Mouse (Mus musculus) heart, embryonic 12.5 days (tissue): ENCODE results near the gene Rab36. TPM values are rescaled to one million over a fixed set of nuclear protein-coding genes. Genes with fewer than 3 reads are reported as not detected.

Experiments used
- ATAC-seq: fragments of 200-750 bp; cut with Nextera tagmentation; 2 replicates; pipeline ENCODE4 v1.8.0; 2017; ENCODE audit warnings: moderate TSS enrichment, moderate library complexity; ENCODE audit not compliant: insufficient number of reproducible peaks, low FRiP score
- H3K27ac ChIP-seq: fragments of 300-500 bp; sonication (generic); 2 replicates; pipeline ENCODE4 v1.5.1; 2016; ENCODE audit warnings: mild to moderate bottlenecking, moderate library complexity; ENCODE audit not compliant: poor library complexity, severe bottlenecking
- H3K27me3 ChIP-seq: fragments of 300-500 bp; sonication (generic); replicated peaks from 2 replicates; pipeline ENCODE4 v1.6.1; 2016; ENCODE audit warnings: mild to moderate bottlenecking, moderate library complexity
- H3K36me3 ChIP-seq: fragments of 300-500 bp; sonication (generic); 2 replicates; pipeline ENCODE4 v1.6.1; 2016; ENCODE audit warnings: mild to moderate bottlenecking, moderate library complexity
- H3K4me1 ChIP-seq: fragments of 300-500 bp; sonication (generic); replicated peaks from 2 replicates; pipeline ENCODE4 v1.6.1; 2016; ENCODE audit warnings: mild to moderate bottlenecking
- H3K4me2 ChIP-seq: fragments of 300-500 bp; sonication (generic); 2 replicates; pipeline ENCODE4 v1.6.1; 2016; ENCODE audit warnings: mild to moderate bottlenecking, moderate library complexity
- H3K4me3 ChIP-seq: fragments of 300-500 bp; sonication (generic); 2 replicates; pipeline ENCODE4 v1.5.1; 2016; ENCODE audit warnings: mild to moderate bottlenecking
- H3K9ac ChIP-seq: fragments of 300-500 bp; sonication (generic); 2 replicates; pipeline ENCODE4 v1.6.1; 2016; ENCODE audit warnings: mild to moderate bottlenecking, moderate library complexity
- H3K9me3 ChIP-seq: fragments of 300-500 bp; sonication (generic); replicated peaks from 2 replicates; pipeline ENCODE4 v1.6.1; 2016; ENCODE audit warnings: mild to moderate bottlenecking, moderate library complexity
- WGBS: fragments of 180-500 bp; shearing (Covaris S2); methylation state at CpG from one replicate; pipeline ENCODE4 v1.1.7; 2016; 5-methylcytosine and 5-hydroxymethylcytosine counted together
- polyA plus RNA-seq: library from polyadenylated mRNA; unstranded; fragments of >200 nt; fragmentation: Nextera tagmentation; extraction: Ambion mirVana; gene quantifications from 2 replicates; pipeline ENCODE4 v1.2.1, GENCODE M21; 2016

Rab36 gene
- polyA plus RNA-seq, 1 experiment from 2014 or later = 4.8 TPM

DNA sequence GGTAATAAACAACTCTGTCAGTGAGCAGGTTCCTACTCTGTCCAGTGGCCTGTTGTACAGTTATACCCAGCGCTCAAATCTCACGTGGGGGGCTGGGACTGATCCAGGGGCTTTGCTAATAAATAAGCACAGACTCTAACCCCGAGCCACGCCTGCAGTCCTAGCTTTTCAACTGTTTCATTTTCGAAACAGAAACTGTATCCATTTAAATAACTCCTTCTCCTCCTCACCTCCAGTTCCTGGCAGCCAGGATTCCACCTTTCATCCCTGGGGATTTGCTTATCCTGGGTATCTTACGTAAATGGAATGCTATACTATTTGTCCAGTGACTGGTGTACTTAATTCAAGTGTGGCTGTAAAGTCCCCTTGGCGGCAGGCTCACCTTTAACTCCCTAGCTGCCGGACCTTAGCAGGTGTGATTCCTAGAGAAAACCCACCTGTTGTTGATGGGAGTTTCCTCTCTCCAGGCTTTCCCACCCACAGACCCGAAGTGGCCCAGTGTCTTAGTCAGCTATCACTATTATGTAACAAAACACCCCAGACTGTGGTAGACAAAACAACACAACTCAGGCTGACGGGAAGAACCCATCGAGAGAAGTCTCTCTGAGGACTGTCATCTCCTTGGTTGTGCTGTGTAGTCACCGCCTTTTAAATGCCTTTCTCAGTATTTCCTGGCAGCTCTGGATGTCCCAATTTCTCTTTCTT, 31.9 kb downstream of the Rab36 start:
- no peaks in the 10 kb centered on the region; the same call in 1 of the 2 replicates for H3K27me3 ChIP-seq
- no peak overlapping the region for H3K27ac ChIP-seq
- WGBS = 49% methylated on average over 12 of the region's 12 CpGs
- H3K36me3 ChIP-seq = peaks cover 16% of the 10 kb centered on the region; the same call in 1 of the 2 replicates
- no peak overlapping the region for H3K9ac ChIP-seq
- no peaks in the 10 kb centered on the region for H3K9me3 ChIP-seq
- no peak overlapping the region for H3K4me3 ChIP-seq
- peak overlapping the region; percentile 23; the same call in 1 of the 2 replicates for H3K4me2 ChIP-seq
- peaks cover 67% of the 10 kb centered on the region for H3K4me1 ChIP-seq
- no peak for ATAC-seq

DNA sequence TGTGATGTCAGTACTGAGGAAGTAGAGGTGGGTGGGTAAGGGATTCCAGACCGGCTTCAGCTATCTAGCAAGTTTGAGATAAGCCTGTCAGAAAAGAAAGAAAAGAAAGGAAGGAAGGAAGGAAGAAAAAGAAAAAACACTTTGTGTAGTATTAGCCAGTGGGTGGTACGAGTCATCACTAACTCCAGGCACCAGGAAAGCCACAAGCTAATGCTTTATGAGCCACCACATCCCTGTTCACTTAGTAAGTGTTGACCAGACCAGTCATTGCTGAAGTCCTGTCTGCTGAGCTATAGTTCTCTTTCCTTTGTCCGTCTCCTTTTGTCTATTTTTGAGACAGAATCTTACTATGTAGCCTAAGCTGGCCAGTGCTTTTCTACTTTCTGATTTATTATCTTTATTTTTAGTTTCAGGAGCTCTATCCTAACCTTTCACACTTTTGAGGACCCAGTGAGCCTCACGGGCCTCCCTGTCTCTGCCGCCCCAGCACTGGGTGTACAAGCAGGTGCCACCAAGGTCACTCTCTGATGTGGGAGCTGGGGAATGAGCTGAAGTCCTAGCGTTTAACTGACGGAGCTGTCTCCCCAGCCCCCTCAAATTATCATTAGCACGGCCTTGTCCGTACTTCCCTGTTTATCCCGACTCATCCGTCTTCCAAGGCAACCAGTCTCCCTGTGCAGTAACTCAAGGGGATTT, 33.6 kb downstream of the Rab36 start:
- peak; percentile 61 for ATAC-seq
- Histone ChIP-seq H3K27me3 (no peaks in the 10 kb centered on the region; the same call in 1 of the 2 replicates), H3K4me2 (no peak overlapping the region), H3K4me1 (peaks cover 54% of the 10 kb centered on the region), H3K27ac (peak overlapping the region; percentile 69), H3K9ac (no peak overlapping the region), H3K9me3 (no peaks in the 10 kb centered on the region), H3K36me3 (peaks cover 6% of the 10 kb centered on the region; the same call in 1 of the 2 replicates), H3K4me3 (no peak overlapping the region)
- 43% methylated on average over 11 of the region's 11 CpGs for WGBS

DNA sequence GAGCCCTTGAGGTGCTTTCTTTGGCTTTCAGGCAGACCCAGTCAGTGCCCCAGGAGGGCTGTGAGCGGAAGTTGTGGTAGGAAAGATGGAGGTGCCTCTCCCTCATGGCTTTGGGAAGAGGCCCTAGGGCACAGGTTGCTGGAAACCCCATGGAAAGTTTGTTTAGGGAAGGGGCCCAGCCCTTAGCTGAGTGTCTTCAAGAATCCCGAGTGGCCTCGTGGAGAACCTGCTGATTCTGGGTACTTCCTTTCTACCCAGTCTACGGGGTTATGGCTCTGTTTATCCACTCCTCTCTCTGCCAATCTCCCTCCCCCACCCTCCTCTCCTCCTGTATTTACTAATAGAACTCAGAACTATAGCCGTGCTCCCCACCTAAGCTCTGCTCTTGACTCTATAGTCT, 38.8 kb downstream of the Rab36 start:
- Histone ChIP-seq H3K27me3 (0 out of 2 replicates have a peak, but pooled peaks cover 9% of the 10 kb centered on the region), H3K4me3 (no peak overlapping the region), H3K9ac (no peak overlapping the region), H3K9me3 (no peaks in the 10 kb centered on the region), H3K36me3 (no peaks in the 10 kb centered on the region), H3K4me1 (peaks cover 22% of the 10 kb centered on the region), H3K27ac (no peak overlapping the region), H3K4me2 (no peak overlapping the region)
- ATAC-seq = no peak
- WGBS = 73% methylated on average over 5 of the region's 5 CpGs

DNA sequence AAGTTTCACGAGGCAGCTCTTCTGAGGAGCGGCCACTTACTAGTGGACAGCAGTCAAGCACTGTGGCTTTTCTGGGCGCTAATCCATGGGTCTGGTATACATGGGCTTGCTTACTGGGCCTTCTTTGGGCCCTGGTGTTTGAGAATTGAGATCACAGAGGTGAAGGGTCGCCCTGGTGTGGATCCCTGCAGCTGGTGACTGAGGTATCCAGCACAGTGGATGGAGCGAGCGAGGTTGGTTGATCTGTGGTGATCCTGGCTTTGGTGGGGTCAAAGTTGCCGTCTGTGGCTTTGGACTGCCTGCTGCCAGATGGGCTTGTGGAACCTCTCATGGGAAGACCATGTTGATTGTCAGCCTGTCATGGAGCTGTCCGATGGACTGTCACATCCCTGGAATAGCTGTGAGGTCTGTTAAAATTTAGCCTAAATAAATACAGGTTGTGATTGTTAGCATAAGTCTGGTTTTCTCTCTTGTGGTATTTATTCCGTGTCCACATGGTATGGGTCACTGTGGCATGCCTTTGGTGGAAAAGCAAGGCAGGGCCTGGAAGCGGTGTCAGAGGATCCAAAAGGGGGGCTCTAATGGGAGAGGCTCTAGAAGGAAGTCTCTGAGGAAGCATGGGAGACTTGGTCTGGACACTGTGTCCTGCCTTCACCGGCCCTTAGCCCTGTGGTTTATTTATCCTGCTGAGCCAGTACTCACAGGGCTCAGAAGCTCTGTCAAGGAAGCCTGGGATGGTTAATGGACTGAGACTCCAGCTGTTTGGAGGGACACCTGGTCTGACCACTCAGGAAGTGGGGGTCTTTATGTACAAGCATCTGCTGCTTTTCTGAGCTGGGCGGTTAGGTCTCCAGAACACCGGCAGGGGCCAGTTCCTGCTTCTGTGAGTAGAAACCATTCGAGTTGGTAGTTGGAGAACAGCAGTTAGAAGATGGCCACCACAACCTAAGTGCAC, 41.6 kb downstream of the Rab36 start:
- H3K4me2 ChIP-seq = no peak overlapping the region
- H3K4me3 ChIP-seq = no peak overlapping the region
- WGBS = 79% methylated on average over 14 of the region's 14 CpGs
- H3K36me3 ChIP-seq = no peaks in the 10 kb centered on the region
- H3K27ac ChIP-seq = no peak overlapping the region
- H3K27me3 ChIP-seq = 0 out of 2 replicates have a peak, but pooled peaks cover 9% of the 10 kb centered on the region
- no peak overlapping the region for H3K9ac ChIP-seq
- no peak for ATAC-seq
- H3K4me1 ChIP-seq = 0 out of 2 replicates have a peak, but pooled peaks cover 8% of the 10 kb centered on the region
- no peaks in the 10 kb centered on the region for H3K9me3 ChIP-seq

DNA sequence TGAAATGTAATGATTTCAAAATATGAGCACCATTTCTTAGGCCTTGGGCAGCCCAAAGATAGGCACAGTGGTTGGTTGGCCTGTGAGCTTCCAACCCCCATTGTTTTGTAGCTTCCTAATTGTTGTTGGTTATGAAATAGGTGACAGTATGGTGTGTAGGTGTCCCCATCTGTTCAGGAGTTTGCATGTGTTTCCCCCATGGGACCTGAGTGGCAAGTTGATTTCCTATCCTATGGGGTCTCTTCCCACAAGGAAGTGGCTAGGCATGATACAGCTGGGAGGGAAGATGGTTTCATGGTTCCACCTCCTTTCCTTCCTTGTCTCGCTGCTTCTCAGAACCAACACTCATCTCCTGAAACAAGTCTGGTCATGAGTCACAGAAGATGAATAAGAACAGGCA, 48.5 kb downstream of the Rab36 start:
- Histone ChIP-seq H3K36me3 (no peaks in the 10 kb centered on the region; the same call in 1 of the 2 replicates), H3K27ac (no peak overlapping the region), H3K9me3 (no peaks in the 10 kb centered on the region; the same call in 1 of the 2 replicates), H3K27me3 (0 out of 2 replicates have a peak, but pooled peaks cover 3% of the 10 kb centered on the region), H3K4me2 (no peak overlapping the region), H3K9ac (no peak overlapping the region), H3K4me3 (no peak overlapping the region), H3K4me1 (no peaks in the 10 kb centered on the region)
- WGBS = 75% methylated on average over 1 of the region's 1 CpGs
- ATAC-seq = no peak

DNA sequence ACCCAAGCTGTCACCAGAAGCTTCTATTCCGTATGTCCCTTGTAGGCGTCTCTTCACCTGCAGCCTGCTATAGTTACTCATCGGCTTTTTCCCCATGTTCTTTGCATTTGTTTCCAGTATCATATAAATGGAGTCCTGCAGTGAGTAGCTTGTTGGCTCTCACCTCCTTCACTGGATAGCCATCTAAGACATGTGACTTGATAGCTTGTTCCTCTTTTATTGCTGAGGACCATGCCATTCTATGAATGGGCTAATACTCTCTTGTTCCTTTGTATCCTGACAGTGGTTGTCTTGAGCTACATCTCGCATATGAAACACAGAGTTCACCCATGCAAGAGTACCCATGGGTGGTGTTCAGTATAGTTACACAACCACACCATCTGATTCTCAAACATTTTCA, 51.6 kb downstream of the Rab36 start:
- ATAC-seq = no peak
- no peaks in the 10 kb centered on the region; the same call in 1 of the 2 replicates for H3K36me3 ChIP-seq
- H3K27ac ChIP-seq = no peak overlapping the region
- H3K9ac ChIP-seq = no peak overlapping the region
- H3K27me3 ChIP-seq = peaks cover 15% of the 10 kb centered on the region
- no peak overlapping the region for H3K4me3 ChIP-seq
- WGBS = 90% methylated on average over 4 of the region's 4 CpGs
- no peak overlapping the region for H3K4me2 ChIP-seq
- no peaks in the 10 kb centered on the region; the same call in 1 of the 2 replicates for H3K9me3 ChIP-seq
- peaks cover 20% of the 10 kb centered on the region for H3K4me1 ChIP-seq

DNA sequence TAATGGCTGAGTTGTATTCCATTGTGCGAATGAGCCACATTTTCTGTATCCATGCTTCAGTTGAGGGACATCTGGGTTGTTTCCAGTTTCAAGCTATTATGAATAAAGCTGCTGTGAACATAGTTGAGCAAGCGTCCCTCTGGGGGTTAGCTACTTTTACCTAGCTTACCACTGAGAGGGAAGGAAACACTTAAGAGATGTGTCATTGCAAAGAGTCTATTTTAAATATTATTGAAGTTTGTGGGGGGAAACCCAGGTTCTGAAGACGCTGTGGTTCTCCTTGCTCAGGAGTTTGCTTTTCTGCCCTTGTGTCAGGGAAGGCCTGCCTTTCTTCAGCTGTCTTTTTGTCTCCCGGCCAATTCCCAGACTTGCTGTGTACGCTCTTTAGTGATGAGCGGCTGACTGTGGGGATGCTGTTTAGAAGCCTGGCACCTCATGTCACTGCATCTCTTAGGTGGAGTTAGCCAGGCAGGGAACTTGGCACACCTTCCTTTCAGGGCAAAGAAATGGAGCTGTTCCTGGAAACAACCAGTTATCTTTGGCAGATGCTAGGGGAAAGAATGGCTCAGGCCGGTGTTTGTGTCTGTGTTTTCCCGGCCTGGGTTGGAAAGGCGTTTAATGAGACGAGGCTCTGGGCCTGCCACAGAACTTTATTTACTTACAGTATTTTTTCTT, 54.8 kb downstream of the Rab36 start:
- H3K9ac ChIP-seq = no peak overlapping the region
- WGBS = 61% methylated on average over 10 of the region's 10 CpGs
- ATAC-seq = no peak
- H3K4me3 ChIP-seq = no peak overlapping the region
- H3K36me3 ChIP-seq = no peaks in the 10 kb centered on the region; the same call in 1 of the 2 replicates
- H3K9me3 ChIP-seq = no peaks in the 10 kb centered on the region; the same call in 1 of the 2 replicates
- H3K27ac ChIP-seq = peak overlapping the region; percentile 54
- no peak overlapping the region for H3K4me2 ChIP-seq
- H3K27me3 ChIP-seq = peaks cover 40% of the 10 kb centered on the region
- peaks cover 34% of the 10 kb centered on the region for H3K4me1 ChIP-seq

DNA sequence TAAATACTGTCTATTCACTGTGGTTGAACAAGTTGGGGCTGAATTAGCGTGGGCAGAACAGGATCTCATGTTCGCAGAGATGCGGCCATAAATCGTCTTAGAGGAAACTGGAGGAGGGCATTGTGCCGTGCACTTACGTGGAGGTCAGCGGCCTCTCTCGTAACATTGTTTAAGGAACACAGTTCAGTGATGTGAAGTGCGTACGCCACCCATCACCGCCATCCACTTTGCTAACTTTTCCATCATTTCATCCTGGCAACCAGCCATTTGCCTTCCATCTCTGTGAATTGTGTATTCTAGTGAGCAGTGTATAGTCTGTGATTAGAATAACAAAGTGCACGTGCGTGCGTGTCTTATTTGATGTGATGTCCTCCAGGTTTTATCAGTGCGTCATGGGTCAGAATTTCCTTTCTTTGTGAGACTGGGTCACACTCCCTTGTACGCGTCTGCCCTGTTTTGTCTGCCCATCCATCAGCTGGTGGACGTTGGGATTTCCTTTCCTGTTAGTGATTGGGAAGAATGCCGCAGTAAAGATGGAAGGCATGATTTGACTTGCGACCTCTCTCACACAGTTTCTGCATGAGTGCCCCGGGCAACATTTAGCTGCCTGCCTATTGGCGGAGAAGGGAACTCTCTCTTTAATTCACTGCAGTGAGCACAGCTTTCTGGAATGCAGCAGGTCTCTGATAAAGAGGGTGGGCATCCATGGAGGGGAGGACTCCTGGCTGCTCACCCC, 56.6 kb downstream of the Rab36 start:
- Histone ChIP-seq H3K9me3 (no peaks in the 10 kb centered on the region), H3K36me3 (no peaks in the 10 kb centered on the region), H3K27me3 (peaks cover 41% of the 10 kb centered on the region), H3K27ac (no peak overlapping the region), H3K9ac (no peak overlapping the region), H3K4me1 (peaks cover 51% of the 10 kb centered on the region), H3K4me3 (no peak overlapping the region), H3K4me2 (peak overlapping the region; percentile 25; the same call in 1 of the 2 replicates)
- ATAC-seq = peak; percentile 56
- WGBS = 51% methylated on average over 22 of the region's 22 CpGs

DNA sequence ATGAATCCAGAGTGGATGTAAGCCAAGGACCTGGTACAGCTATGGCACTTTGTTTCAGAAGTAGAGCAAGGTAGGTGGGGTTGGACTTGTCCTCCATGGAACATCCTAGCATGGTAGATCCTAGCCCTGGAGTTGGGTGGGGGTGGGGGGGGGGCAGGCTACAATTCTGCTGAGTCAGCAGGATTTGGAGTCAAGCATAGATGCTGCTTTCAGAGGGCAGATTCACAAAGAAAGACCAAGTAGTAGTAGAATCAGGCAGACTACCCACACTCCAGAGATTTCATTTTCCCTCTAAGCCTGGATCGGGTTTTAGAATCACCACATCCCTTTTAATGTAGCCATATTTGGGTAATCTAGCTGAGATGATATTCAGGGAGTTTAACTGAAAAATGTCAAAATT, 57.5 kb downstream of the Rab36 start:
- Histone ChIP-seq H3K27me3 (peaks cover 47% of the 10 kb centered on the region), H3K4me1 (peaks cover 58% of the 10 kb centered on the region)
- ATAC-seq = no peak

DNA sequence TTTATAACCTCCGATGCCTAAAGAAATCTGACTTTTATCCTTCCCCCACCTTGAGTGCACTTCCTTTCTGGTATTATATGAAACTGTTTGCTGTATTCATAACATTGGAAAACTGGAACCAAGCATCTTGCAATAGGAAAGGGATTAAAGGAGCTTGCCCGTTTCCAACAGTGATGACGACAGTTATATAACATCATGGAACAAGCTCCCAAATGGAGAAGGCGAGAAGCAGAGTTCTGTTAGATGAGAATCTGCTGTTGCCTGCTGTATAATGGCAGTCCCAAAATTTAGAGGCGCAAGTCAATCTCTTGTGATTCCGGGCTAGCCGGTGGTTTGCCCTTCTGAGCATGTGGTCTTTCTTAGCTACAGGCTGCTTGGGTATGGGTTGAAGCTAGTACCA, 58.4 kb downstream of the Rab36 start:
- H3K4me3 ChIP-seq = no peak overlapping the region
- H3K4me2 ChIP-seq = no peak overlapping the region
- no peak overlapping the region for H3K9ac ChIP-seq
- 92% methylated on average over 7 of the region's 7 CpGs for WGBS
- ATAC-seq = no peak
- no peaks in the 10 kb centered on the region for H3K36me3 ChIP-seq
- no peak overlapping the region for H3K27ac ChIP-seq
- peaks cover 48% of the 10 kb centered on the region for H3K27me3 ChIP-seq
- H3K9me3 ChIP-seq = no peaks in the 10 kb centered on the region
- peaks cover 63% of the 10 kb centered on the region for H3K4me1 ChIP-seq

More for the DNA sequence above, 57.5 kb downstream of the Rab36 start:
- Histone ChIP-seq H3K4me3 (no peak overlapping the region), H3K36me3 (no peaks in the 10 kb centered on the region), H3K9me3 (no peaks in the 10 kb centered on the region), H3K27ac (no peak overlapping the region), H3K9ac (no peak overlapping the region), H3K4me2 (no peak overlapping the region)
- 86% methylated on average over 1 of the region's 1 CpGs for WGBS
